8 mouse cellular contexts compared by ENCODE assay signal in genomic region chr1:184235131-184235983, GRCm38 (mm10).
DNase-seq lines count a peak whose midpoint lies in the region; ATAC-seq and TF ChIP-seq lines count a peak whose summit lies in the region.

No protein-coding gene starts in this region.

- H3K4me2 ChIP-seq in lung, embryonic 14.5 days = peak overlapping the region; percentile 52

- H3K36me3 ChIP-seq in ES-Bruce4 (ENCODE audit: control insufficient read depth, insufficient read depth, low read length, poor library complexity, severe bottlenecking) = no peaks in the 10 kb centered on the region
- H3K36me3 ChIP-seq in lung, embryonic 14.5 days (ENCODE audit: insufficient read depth) = no peaks in the 10 kb centered on the region
- H3K36me3 ChIP-seq in thymus, adult 2 months (ENCODE audit: control insufficient read depth, insufficient read depth, low read length) = no peaks in the 10 kb centered on the region

- WGBS in lung, embryonic 14.5 days = 18% methylated on average over 25 of the region's 25 CpGs
- WGBS in thymus, adult 2 months = 28% methylated on average over 25 of the region's 25 CpGs

- no peak overlapping the region for H3K9ac ChIP-seq in ES-Bruce4 (ENCODE audit: low read depth, poor library complexity, severe bottlenecking)
- 0 out of 2 replicates have a peak overlapping the region, but pooled peaks have one; percentile 18 for H3K9ac ChIP-seq in lung, embryonic 14.5 days

- no peak for TF ChIP-seq EP300 in ES-Bruce4 (IDR thresholded peaks at IDR 0.05; ENCODE audit: insufficient read depth, low read depth, low read length)

- no peak overlapping the region for H3K27ac ChIP-seq in ES-Bruce4 (ENCODE audit: insufficient read depth, low read length)
- H3K27ac ChIP-seq in layer of hippocampus, adult 2 months = no peak overlapping the region
- H3K27ac ChIP-seq in lung, embryonic 14.5 days (ENCODE audit: low read depth) = no peak overlapping the region
- no peak overlapping the region for H3K27ac ChIP-seq in thymus, adult 2 months (ENCODE audit: control insufficient read depth, insufficient read depth, low read length)

- H3K4me3 ChIP-seq in ES-Bruce4 (ENCODE audit: low read depth, low read length) = no peak overlapping the region
- peak overlapping the region; percentile 47 for H3K4me3 ChIP-seq in layer of hippocampus, adult 2 months
- peak overlapping the region; percentile 2 for H3K4me3 ChIP-seq in lung, embryonic 14.5 days (ENCODE audit: low read depth, low read length)
- H3K4me3 ChIP-seq in thymus, adult 2 months (ENCODE audit: control insufficient read depth, insufficient read depth, low read length) = peak overlapping the region; percentile 40

- peak; percentile 64 to 77 for DNase-seq in cerebellum, adult 18-20 months
- peak; percentile 47 to 79 for DNase-seq in layer of hippocampus, adult 2 months (ENCODE audit: low spot score in 2 of 2)
- peak; percentile 90 for DNase-seq in lung, embryonic 14.5 days
- DNase-seq in ovary, postnatal 10 days (ENCODE audit: low spot score) = peak; percentile 45
- peak; percentile 78 for DNase-seq in thymus, adult 2 months

- no peaks in the 10 kb centered on the region for H3K4me1 ChIP-seq in ES-Bruce4 (ENCODE audit: control insufficient read depth, insufficient read depth, low read length)
- no peaks in the 10 kb centered on the region; the same call in 1 of the 2 replicates for H3K4me1 ChIP-seq in lung, embryonic 14.5 days (ENCODE audit: insufficient read depth)
- H3K4me1 ChIP-seq in thymus, adult 2 months (replicated peaks; ENCODE audit: control insufficient read depth, insufficient read depth, low read length) = peaks cover 12% of the 10 kb centered on the region

- H3K9me3 ChIP-seq in ES-Bruce4 (replicated peaks; ENCODE audit: control insufficient read depth, insufficient read depth, low read length, poor library complexity, severe bottlenecking) = no peaks in the 10 kb centered on the region
- H3K9me3 ChIP-seq in lung, embryonic 14.5 days (ENCODE audit: low read depth, low read length) = no peaks in the 10 kb centered on the region

- ATAC-seq in frontal cortex, adult (ENCODE audit: low TSS enrichment) = peak; percentile 94
- ATAC-seq in hematopoietic stem cell, adult 5-6 weeks (replicated peaks in 1 of 2; ENCODE audit: insufficient read depth in 1 of 2, low FRiP score in 2 of 2, low TSS enrichment in 1 of 2, low read depth in 1 of 2, poor library complexity in 2 of 2, severe bottlenecking in 2 of 2) = peak; percentile 68 to 69
- ATAC-seq in lung, embryonic 14.5 days (ENCODE audit: insufficient read depth) = peak; percentile 77

- no peak for TF ChIP-seq POLR2A in ES-Bruce4 (IDR thresholded peaks at IDR 0.05; ENCODE audit: insufficient read depth, low read length)
- no peak for TF ChIP-seq POLR2A in thymus, adult 2 months (IDR thresholded peaks at IDR 0.05; ENCODE audit: control insufficient read depth, extremely low read depth, insufficient read depth, low read length, poor library complexity)

- H3K27me3 ChIP-seq in ES-Bruce4 (ENCODE audit: control insufficient read depth, insufficient read depth, low read length, poor library complexity, severe bottlenecking) = no peaks in the 10 kb centered on the region
- no peaks in the 10 kb centered on the region for H3K27me3 ChIP-seq in lung, embryonic 14.5 days (ENCODE audit: insufficient read depth, low read length)
- H3K27me3 ChIP-seq in thymus, adult 2 months (ENCODE audit: control insufficient read depth, insufficient read depth, low read length) = no peaks in the 10 kb centered on the region

- peak; percentile 77 for TF ChIP-seq CTCF in ES-Bruce4 (IDR thresholded peaks at IDR 0.05; ENCODE audit: low read depth, low read length)
- TF ChIP-seq CTCF in layer of hippocampus, adult 2 months (conservative IDR thresholded peaks at IDR 0.05) = peak; percentile 96
- peak; percentile 88 for TF ChIP-seq CTCF in lung, embryonic 14.5 days (IDR thresholded peaks at IDR 0.05; ENCODE audit: low read depth)
- peak; percentile 92 for TF ChIP-seq CTCF in thymus, adult 2 months (IDR thresholded peaks at IDR 0.05; ENCODE audit: borderline replicate concordance, control insufficient read depth, extremely low read depth, insufficient read depth, low read length, poor library complexity)
